Mouse (Mus musculus): ENCODE measurements at regions not wholly inside any gene's neighbourhood (a gene's known extent, or its start where the extent isn't known, plus 50 kb on each side); places are given as distances from the start of the nearest gene placed in this dataset.

- no peak for ATAC-seq (replicated peaks; ENCODE audit: low FRiP score, low TSS enrichment, poor library complexity, severe bottlenecking)
These were observed 226.7 kb upstream of the Mki67 start for GRCm38 (mm10) chr7:135942826-135943225.

- ATAC-seq (replicated peaks; ENCODE audit: low FRiP score, low TSS enrichment, poor library complexity, severe bottlenecking): no peak
These were observed 230.0 kb upstream of the Mki67 start for GRCm38 (mm10) chr7:135946071-135946646.

GRCm38 (mm10) chr7:135961026-135961425 is 244.9 kb upstream of the Mki67 start:
- no peak for ATAC-seq (replicated peaks; ENCODE audit: low FRiP score, low TSS enrichment, poor library complexity, severe bottlenecking)

GRCm38 (mm10) chr7:135965528-135965927 is 249.4 kb upstream of the Mki67 start:
- no peak for ATAC-seq (replicated peaks; ENCODE audit: low FRiP score, low TSS enrichment, poor library complexity, severe bottlenecking)

GRCm38 (mm10) chr7:135966231-135966630 is 250.1 kb upstream of the Mki67 start:
- ATAC-seq (replicated peaks; ENCODE audit: low FRiP score, low TSS enrichment, poor library complexity, severe bottlenecking): no peak

- ATAC-seq (replicated peaks; ENCODE audit: low FRiP score, low TSS enrichment, poor library complexity, severe bottlenecking): no peak
These were observed 252.5 kb upstream of the Mki67 start for GRCm38 (mm10) chr7:135968638-135969037.

- ATAC-seq (replicated peaks; ENCODE audit: low FRiP score, low TSS enrichment, poor library complexity, severe bottlenecking): no peak
These were observed 269.9 kb upstream of the Mki67 start for GRCm38 (mm10) chr7:135986021-135986420.

GRCm38 (mm10) chr7:135990321-135990720 is 274.2 kb upstream of the Mki67 start:
- ATAC-seq (replicated peaks; ENCODE audit: low FRiP score, low TSS enrichment, poor library complexity, severe bottlenecking): no peak

GRCm38 (mm10) chr7:135996896-135997295 is 280.7 kb upstream of the Mki67 start:
- no peak for ATAC-seq (replicated peaks; ENCODE audit: low FRiP score, low TSS enrichment, poor library complexity, severe bottlenecking)

GRCm38 (mm10) chr7:135997640-135998039 is 281.5 kb upstream of the Mki67 start:
- no peak for ATAC-seq (replicated peaks; ENCODE audit: low FRiP score, low TSS enrichment, poor library complexity, severe bottlenecking)

GRCm38 (mm10) chr7:136002382-136002781 is 286.2 kb upstream of the Mki67 start:
- no peak for ATAC-seq (replicated peaks; ENCODE audit: low FRiP score, low TSS enrichment, poor library complexity, severe bottlenecking)

GRCm38 (mm10) chr7:136003291-136003690 is 287.1 kb upstream of the Mki67 start:
- ATAC-seq (replicated peaks; ENCODE audit: low FRiP score, low TSS enrichment, poor library complexity, severe bottlenecking): no peak

- no peak for ATAC-seq (replicated peaks; ENCODE audit: low FRiP score, low TSS enrichment, poor library complexity, severe bottlenecking)
These were observed 291.8 kb upstream of the Mki67 start for GRCm38 (mm10) chr7:136007796-136008455.

GRCm38 (mm10) chr7:136008486-136008885 is 292.3 kb upstream of the Mki67 start:
- 0 out of 2 replicates have a peak, but pooled peaks have one; percentile 34 for ATAC-seq (replicated peaks; ENCODE audit: low FRiP score, low TSS enrichment, poor library complexity, severe bottlenecking)

- 0 out of 2 replicates have a peak, but pooled peaks have one; percentile 37 for ATAC-seq (replicated peaks; ENCODE audit: low FRiP score, low TSS enrichment, poor library complexity, severe bottlenecking)
These were observed 293.9 kb upstream of the Mki67 start for GRCm38 (mm10) chr7:136010013-136010412.

GRCm38 (mm10) chr7:136014706-136015105 is 298.5 kb upstream of the Mki67 start:
- no peak for ATAC-seq (replicated peaks; ENCODE audit: low FRiP score, low TSS enrichment, poor library complexity, severe bottlenecking)

- no peak for ATAC-seq (replicated peaks; ENCODE audit: low FRiP score, low TSS enrichment, poor library complexity, severe bottlenecking)
These were observed 300.8 kb upstream of the Mki67 start for GRCm38 (mm10) chr7:136016918-136017317.

GRCm38 (mm10) chr7:136020577-136020976 is 304.4 kb upstream of the Mki67 start:
- ATAC-seq (replicated peaks; ENCODE audit: low FRiP score, low TSS enrichment, poor library complexity, severe bottlenecking): no peak

GRCm38 (mm10) chr7:136021071-136021470 is 304.9 kb upstream of the Mki67 start:
- ATAC-seq (replicated peaks; ENCODE audit: low FRiP score, low TSS enrichment, poor library complexity, severe bottlenecking): no peak

GRCm38 (mm10) chr7:136022781-136023448 is 306.8 kb upstream of the Mki67 start:
- ATAC-seq (replicated peaks; ENCODE audit: low FRiP score, low TSS enrichment, poor library complexity, severe bottlenecking): no peak

GRCm38 (mm10) chr7:136026451-136026850 is 310.3 kb upstream of the Mki67 start:
- no peak for ATAC-seq (replicated peaks; ENCODE audit: low FRiP score, low TSS enrichment, poor library complexity, severe bottlenecking)

All from megakaryocyte-erythroid progenitor cell, adult 5-6 weeks (primary cell).